Mouse (Mus musculus) lung, embryonic 16.5 days (tissue): ENCODE results near the gene Fto. TPM values are rescaled to one million over a fixed set of nuclear protein-coding genes. Genes with fewer than 3 reads are reported as not detected.

Experiments used
- ATAC-seq: fragments of 200-750 bp; cut with Nextera tagmentation; 2 replicates; pipeline ENCODE4 v1.8.0; 2017; ENCODE audit warnings: low read depth, mild to moderate bottlenecking, moderate library complexity
- H3K27ac ChIP-seq: fragments of 300-500 bp; sonication (generic); 2 replicates; pipeline ENCODE4 v1.5.1; 2014; ENCODE audit warnings: mild to moderate bottlenecking, control low read depth, low read length
- H3K27me3 ChIP-seq: fragments of 300-500 bp; sonication (generic); 2 replicates; pipeline ENCODE4 v1.6.1; 2014; ENCODE audit warnings: low read depth, low read length, mixed read lengths; ENCODE audit not compliant: control insufficient read depth, insufficient read depth
- H3K36me3 ChIP-seq: fragments of 300-500 bp; sonication (generic); 2 replicates; pipeline ENCODE4 v1.6.1; 2014; ENCODE audit warnings: low read length; ENCODE audit not compliant: control insufficient read depth, insufficient read depth
- H3K4me1 ChIP-seq: fragments of 300-500 bp; sonication (generic); replicated peaks from 2 replicates; pipeline ENCODE4 v1.6.1; 2014; ENCODE audit warnings: low read length, mixed read lengths; ENCODE audit not compliant: control insufficient read depth, insufficient read depth
- H3K4me2 ChIP-seq: fragments of 300-500 bp; sonication (generic); 2 replicates; pipeline ENCODE4 v1.6.1; 2014; ENCODE audit warnings: low read depth, low read length, control low read depth
- H3K4me3 ChIP-seq: fragments of 300-500 bp; sonication (generic); 2 replicates; pipeline ENCODE4 v1.5.1; 2014; ENCODE audit warnings: mild to moderate bottlenecking, low read length, control low read depth
- H3K9ac ChIP-seq: fragments of 300-500 bp; sonication (generic); 2 replicates; pipeline ENCODE4 v1.6.1; 2014; ENCODE audit warnings: low read length, control low read depth
- H3K9me3 ChIP-seq: fragments of 300-500 bp; sonication (generic); 2 replicates; pipeline ENCODE4 v1.6.1; 2016; ENCODE audit warnings: low read length; ENCODE audit not compliant: control insufficient read depth
- WGBS: fragments of 180-500 bp; shearing (Covaris S2); extraction: QIAGEN DNeasy Blood & Tissue Kit; methylation state at CpG from one replicate; pipeline ENCODE4 v1.1.7; 2014; 5-methylcytosine and 5-hydroxymethylcytosine counted together
- polyA plus RNA-seq: library from polyadenylated mRNA; unstranded; fragments of >200 nt; fragmentation: Nextera tagmentation; extraction: Ambion mirVana; gene quantifications from 2 replicates; pipeline ENCODE4 v1.2.1, GENCODE M21; 2015

Gene Fto
- polyA plus RNA-seq, 1 experiment from 2014 or later: 97.2 TPM

- H3K36me3 ChIP-seq: no peaks in the 10 kb centered on the region
- no peak for ATAC-seq
- WGBS: 66% methylated on average over 6 of the region's 6 CpGs
- no peaks in the 10 kb centered on the region; the same call in 1 of the 2 replicates for H3K27me3 ChIP-seq
- no peak overlapping the region for H3K9ac ChIP-seq
- no peak overlapping the region for H3K4me2 ChIP-seq
- no peaks in the 10 kb centered on the region for H3K9me3 ChIP-seq
- H3K4me3 ChIP-seq: no peak overlapping the region
- H3K4me1 ChIP-seq: no peaks in the 10 kb centered on the region; the same call in 1 of the 2 replicates
- no peak overlapping the region for H3K27ac ChIP-seq
Observed at GRCm38 (mm10) chr8:91684596-91685317, 371.4 kb downstream of the Fto start.

GRCm38 (mm10) chr8:91685408-91685807 lies 372.1 kb downstream of the Fto start:
- no peak overlapping the region for H3K9ac ChIP-seq
- no peaks in the 10 kb centered on the region for H3K9me3 ChIP-seq
- H3K27me3 ChIP-seq: no peaks in the 10 kb centered on the region
- no peak overlapping the region for H3K4me2 ChIP-seq
- no peaks in the 10 kb centered on the region for H3K36me3 ChIP-seq
- WGBS: 44% methylated on average over 3 of the region's 3 CpGs
- H3K4me3 ChIP-seq: no peak overlapping the region
- ATAC-seq: no peak
- H3K4me1 ChIP-seq: no peaks in the 10 kb centered on the region; the same call in 1 of the 2 replicates
- no peak overlapping the region for H3K27ac ChIP-seq

GRCm38 (mm10) chr8:91692056-91692721 lies 378.9 kb downstream of the Fto start:
- Histone ChIP-seq H3K4me3 (no peak overlapping the region), H3K9ac (no peak overlapping the region), H3K36me3 (no peaks in the 10 kb centered on the region), H3K4me1 (no peaks in the 10 kb centered on the region), H3K27me3 (no peaks in the 10 kb centered on the region; the same call in 1 of the 2 replicates), H3K9me3 (no peaks in the 10 kb centered on the region), H3K27ac (no peak overlapping the region), H3K4me2 (no peak overlapping the region)
- no peak for ATAC-seq
- WGBS: 24% methylated on average over 15 of the region's 15 CpGs

- H3K4me2 ChIP-seq: no peak overlapping the region
- no peak for ATAC-seq
- no peaks in the 10 kb centered on the region for H3K4me1 ChIP-seq
- H3K27ac ChIP-seq: no peak overlapping the region
- peaks cover 8% of the 10 kb centered on the region; the same call in 1 of the 2 replicates for H3K27me3 ChIP-seq
- H3K9ac ChIP-seq: no peak overlapping the region
- H3K4me3 ChIP-seq: no peak overlapping the region
- H3K9me3 ChIP-seq: no peaks in the 10 kb centered on the region
- H3K36me3 ChIP-seq: no peaks in the 10 kb centered on the region
- WGBS: 49% methylated on average over 5 of the region's 5 CpGs
Observed at GRCm38 (mm10) chr8:91706533-91706932, 393.2 kb downstream of the Fto start.

GRCm38 (mm10) chr8:91708661-91709060 lies 395.3 kb downstream of the Fto start:
- WGBS: 79% methylated on average over 7 of the region's 7 CpGs
- no peaks in the 10 kb centered on the region for H3K36me3 ChIP-seq
- ATAC-seq: no peak
- H3K9ac ChIP-seq: no peak overlapping the region
- H3K27ac ChIP-seq: no peak overlapping the region
- no peak overlapping the region for H3K4me3 ChIP-seq
- no peaks in the 10 kb centered on the region for H3K9me3 ChIP-seq
- no peak overlapping the region for H3K4me2 ChIP-seq
- peaks cover 14% of the 10 kb centered on the region for H3K27me3 ChIP-seq
- H3K4me1 ChIP-seq: peaks cover 8% of the 10 kb centered on the region

GRCm38 (mm10) chr8:91709768-91710167 lies 396.4 kb downstream of the Fto start:
- Histone ChIP-seq H3K4me1 (peaks cover 10% of the 10 kb centered on the region), H3K27me3 (peaks cover 14% of the 10 kb centered on the region), H3K9me3 (no peaks in the 10 kb centered on the region), H3K4me2 (no peak overlapping the region), H3K4me3 (no peak overlapping the region), H3K27ac (no peak overlapping the region), H3K36me3 (no peaks in the 10 kb centered on the region), H3K9ac (no peak overlapping the region)
- no peak for ATAC-seq
- WGBS: 30% methylated on average over 7 of the region's 7 CpGs

GRCm38 (mm10) chr8:91711202-91711601 lies 397.9 kb downstream of the Fto start:
- H3K9ac ChIP-seq: no peak overlapping the region
- H3K36me3 ChIP-seq: no peaks in the 10 kb centered on the region
- 60% methylated on average over 6 of the region's 6 CpGs for WGBS
- no peak overlapping the region for H3K27ac ChIP-seq
- peaks cover 10% of the 10 kb centered on the region for H3K4me1 ChIP-seq
- H3K27me3 ChIP-seq: peaks cover 19% of the 10 kb centered on the region
- H3K9me3 ChIP-seq: no peaks in the 10 kb centered on the region
- no peak overlapping the region for H3K4me2 ChIP-seq
- ATAC-seq: no peak
- H3K4me3 ChIP-seq: no peak overlapping the region

- H3K27ac ChIP-seq: no peak overlapping the region
- no peak for ATAC-seq
- no peak overlapping the region for H3K4me2 ChIP-seq
Observed at GRCm38 (mm10) chr8:91711981-91712598, 398.8 kb downstream of the Fto start.

More at GRCm38 (mm10) chr8:91711981-91712598, 398.8 kb downstream of the Fto start:
- H3K4me3 ChIP-seq: no peak overlapping the region
- H3K4me1 ChIP-seq: peaks cover 10% of the 10 kb centered on the region
- 40% methylated on average over 6 of the region's 6 CpGs for WGBS
- peaks cover 24% of the 10 kb centered on the region for H3K27me3 ChIP-seq
- no peaks in the 10 kb centered on the region for H3K36me3 ChIP-seq
- H3K9ac ChIP-seq: no peak overlapping the region
- no peaks in the 10 kb centered on the region for H3K9me3 ChIP-seq
